Mouse (Mus musculus): ENCODE measurements at regions not wholly inside any gene's neighbourhood (a gene's known extent, or its start where the extent isn't known, plus 50 kb on each side); places are given as distances from the start of the nearest gene placed in this dataset.

DNA sequence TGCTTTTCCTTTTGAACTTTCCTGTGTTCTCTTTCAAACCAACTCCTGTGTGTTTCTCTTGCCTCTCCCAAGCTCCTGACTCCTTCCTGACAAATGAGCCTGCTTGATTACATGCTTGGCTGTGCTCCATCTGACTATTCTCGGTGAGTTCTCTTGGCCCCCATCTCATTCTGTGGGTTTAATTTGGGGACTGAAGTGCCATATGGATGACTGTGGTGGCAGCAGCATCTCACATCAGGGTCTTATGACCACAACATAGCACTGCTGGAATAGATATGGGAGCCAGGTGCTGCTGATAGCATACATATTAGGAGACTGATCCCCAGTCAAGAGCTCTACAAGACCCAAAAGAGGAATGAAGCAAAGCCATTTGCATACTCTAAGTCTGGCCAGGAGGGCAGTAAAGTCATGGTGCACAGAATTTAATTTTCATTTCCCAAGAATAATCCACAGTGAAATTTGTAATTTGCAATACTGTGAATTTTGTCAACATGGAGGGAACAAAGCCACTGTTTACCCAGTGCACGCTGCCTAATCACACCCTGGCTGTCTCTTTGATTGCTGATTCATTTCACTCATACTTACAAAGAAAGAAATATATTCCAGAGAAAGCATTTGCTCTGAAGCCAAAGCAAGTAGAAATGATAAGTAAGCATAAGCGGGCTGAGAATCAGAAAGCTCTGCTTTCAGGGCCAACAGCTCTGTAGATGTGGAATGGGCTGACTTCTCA lies 1478.4 kb upstream of the Gm7489 start:
- H3K4me2 ChIP-seq = no peak overlapping the region
- ATAC-seq (ENCODE audit: low FRiP score) (no peak), DNase-seq (ENCODE audit: low spot score, missing footprints) (no peak)
- no peaks in the 10 kb centered on the region for H3K36me3 ChIP-seq (ENCODE audit: control insufficient read depth, insufficient read depth, low read length)
- H3K4me3 ChIP-seq (ENCODE audit: low read depth, low read length) = no peak overlapping the region
- 89% methylated on average over 3 of the region's 3 CpGs for WGBS
- H3K4me1 ChIP-seq (ENCODE audit: control insufficient read depth, insufficient read depth, low read length) = no peaks in the 10 kb centered on the region
- H3K9me3 ChIP-seq (ENCODE audit: control insufficient read depth, low read length) = no peaks in the 10 kb centered on the region
- H3K27me3 ChIP-seq (ENCODE audit: control insufficient read depth, insufficient read depth, low read length) = no peaks in the 10 kb centered on the region
- H3K27ac ChIP-seq (ENCODE audit: low read depth, low read length) = no peak overlapping the region
- H3K9ac ChIP-seq (ENCODE audit: low read length) = no peak overlapping the region

GRCm38 (mm10) chr15:52412869-52413771 lies 1471.6 kb upstream of the Gm7489 start:
- ATAC-seq (ENCODE audit: low FRiP score) = peak; percentile 95
- Histone ChIP-seq H3K27me3 (ENCODE audit: control insufficient read depth, insufficient read depth, low read length) (no peaks in the 10 kb centered on the region), H3K4me1 (ENCODE audit: control insufficient read depth, insufficient read depth, low read length) (peaks cover 6% of the 10 kb centered on the region; the same call in 1 of the 2 replicates), H3K4me2 (peak overlapping the region; percentile 34), H3K27ac (ENCODE audit: low read depth, low read length) (peak overlapping the region; percentile 83), H3K4me3 (ENCODE audit: low read depth, low read length) (no peak overlapping the region), H3K36me3 (ENCODE audit: control insufficient read depth, insufficient read depth, low read length) (no peaks in the 10 kb centered on the region), H3K9me3 (ENCODE audit: control insufficient read depth, low read length) (no peaks in the 10 kb centered on the region), H3K9ac (ENCODE audit: low read length) (peak overlapping the region; percentile 12; the same call in 1 of the 2 replicates)
- WGBS = 14% methylated on average over 18 of the region's 18 CpGs
- DNase-seq (ENCODE audit: low spot score, missing footprints) = peak; percentile 91

DNA sequence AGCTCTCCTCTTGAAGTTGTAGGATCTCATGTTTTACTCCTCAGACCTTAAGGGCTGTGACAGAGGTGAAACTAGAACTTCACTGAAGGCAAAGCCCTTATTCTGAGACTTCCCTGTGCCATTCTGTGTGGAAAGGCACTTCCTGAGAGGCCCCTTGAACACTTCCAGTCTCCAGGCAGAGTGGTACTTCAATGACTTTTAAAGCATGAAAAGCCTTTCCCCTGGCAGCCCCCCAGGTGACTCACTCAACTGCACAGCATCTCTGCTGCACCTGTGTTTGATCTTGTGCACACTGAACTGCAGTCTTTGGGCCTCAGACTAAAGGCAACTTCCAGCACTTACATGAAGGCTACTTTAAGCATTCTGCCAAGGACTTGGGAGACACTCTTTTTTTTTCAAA lies 1458.7 kb upstream of the Gm7489 start:
- DNase-seq (ENCODE audit: low spot score, missing footprints) (no peak), ATAC-seq (ENCODE audit: low FRiP score) (no peak)
- H3K9ac ChIP-seq (ENCODE audit: low read length) = no peak overlapping the region
- H3K4me2 ChIP-seq = no peak overlapping the region
- H3K9me3 ChIP-seq (ENCODE audit: control insufficient read depth, low read length) = no peaks in the 10 kb centered on the region
- H3K4me1 ChIP-seq (ENCODE audit: control insufficient read depth, insufficient read depth, low read length) = peaks cover 11% of the 10 kb centered on the region; the same call in 1 of the 2 replicates
- no peak overlapping the region for H3K4me3 ChIP-seq (ENCODE audit: low read depth, low read length)
- H3K36me3 ChIP-seq (ENCODE audit: control insufficient read depth, insufficient read depth, low read length) = no peaks in the 10 kb centered on the region
- H3K27me3 ChIP-seq (ENCODE audit: control insufficient read depth, insufficient read depth, low read length) = no peaks in the 10 kb centered on the region
- no peak overlapping the region for H3K27ac ChIP-seq (ENCODE audit: low read depth, low read length)

- WGBS = 37% methylated on average over 6 of the region's 6 CpGs
- H3K27ac ChIP-seq (ENCODE audit: low read depth, low read length) = peak overlapping the region; percentile 35; the same call in 1 of the 2 replicates
Measured at GRCm38 (mm10) chr15:52430491-52431158, 1454.1 kb upstream of the Gm7489 start.

DNA sequence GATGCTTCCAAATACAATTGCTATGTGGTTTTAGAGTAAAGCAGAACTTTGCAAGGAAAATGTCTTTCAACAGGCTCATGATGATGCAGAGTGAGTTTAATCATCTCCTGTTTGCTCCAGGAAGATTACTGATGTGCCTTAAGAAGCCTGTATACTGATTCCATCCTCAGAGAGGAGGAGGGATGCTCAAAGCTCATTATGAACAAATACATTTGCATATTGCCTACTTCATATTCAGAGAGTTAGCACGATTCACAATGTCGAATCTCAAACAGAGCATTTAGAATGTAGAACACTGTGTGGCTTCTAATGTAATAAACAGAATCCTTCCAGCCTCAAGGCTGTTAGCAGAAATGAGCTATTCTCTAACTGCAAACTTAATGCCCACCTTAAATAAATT lies 1451.1 kb upstream of the Gm7489 start:
- no peaks in the 10 kb centered on the region for H3K27me3 ChIP-seq (ENCODE audit: control insufficient read depth, insufficient read depth, low read length)
- DNase-seq (ENCODE audit: low spot score, missing footprints) (no peak), ATAC-seq (ENCODE audit: low FRiP score) (no peak)
- no peaks in the 10 kb centered on the region for H3K9me3 ChIP-seq (ENCODE audit: control insufficient read depth, low read length)
- peaks cover 14% of the 10 kb centered on the region for H3K4me1 ChIP-seq (ENCODE audit: control insufficient read depth, insufficient read depth, low read length)
- H3K9ac ChIP-seq (ENCODE audit: low read length) = no peak overlapping the region
- no peak overlapping the region for H3K4me3 ChIP-seq (ENCODE audit: low read depth, low read length)
- H3K36me3 ChIP-seq (ENCODE audit: control insufficient read depth, insufficient read depth, low read length) = no peaks in the 10 kb centered on the region
- WGBS = 65% methylated on average over 2 of the region's 2 CpGs
- no peak overlapping the region for H3K4me2 ChIP-seq
- no peak overlapping the region for H3K27ac ChIP-seq (ENCODE audit: low read depth, low read length)

More at GRCm38 (mm10) chr15:52430491-52431158, 1454.1 kb upstream of the Gm7489 start:
- peaks cover 19% of the 10 kb centered on the region for H3K4me1 ChIP-seq (ENCODE audit: control insufficient read depth, insufficient read depth, low read length)
- H3K36me3 ChIP-seq (ENCODE audit: control insufficient read depth, insufficient read depth, low read length) = no peaks in the 10 kb centered on the region
- H3K9me3 ChIP-seq (ENCODE audit: control insufficient read depth, low read length) = no peaks in the 10 kb centered on the region
- H3K4me3 ChIP-seq (ENCODE audit: low read depth, low read length) = no peak overlapping the region
- DNase-seq (ENCODE audit: low spot score, missing footprints) (peak; percentile 85), ATAC-seq (ENCODE audit: low FRiP score) (peak; percentile 77)
- no peak overlapping the region for H3K9ac ChIP-seq (ENCODE audit: low read length)
- H3K27me3 ChIP-seq (ENCODE audit: control insufficient read depth, insufficient read depth, low read length) = no peaks in the 10 kb centered on the region
- peak overlapping the region; percentile 17; the same call in 1 of the 2 replicates for H3K4me2 ChIP-seq

GRCm38 (mm10) chr15:52438403-52438802 lies 1446.3 kb upstream of the Gm7489 start:
- no peaks in the 10 kb centered on the region for H3K27me3 ChIP-seq (ENCODE audit: control insufficient read depth, insufficient read depth, low read length)
- H3K9me3 ChIP-seq (ENCODE audit: control insufficient read depth, low read length) = no peaks in the 10 kb centered on the region
- 96% methylated on average over 1 of the region's 1 CpGs for WGBS
- DNase-seq (ENCODE audit: low spot score, missing footprints) = no peak
- ATAC-seq (ENCODE audit: low FRiP score) = no peak
- no peaks in the 10 kb centered on the region for H3K36me3 ChIP-seq (ENCODE audit: control insufficient read depth, insufficient read depth, low read length)
- no peaks in the 10 kb centered on the region for H3K4me1 ChIP-seq (ENCODE audit: control insufficient read depth, insufficient read depth, low read length)
- no peak overlapping the region for H3K4me3 ChIP-seq (ENCODE audit: low read depth, low read length)
- H3K9ac ChIP-seq (ENCODE audit: low read length) = no peak overlapping the region
- no peak overlapping the region for H3K4me2 ChIP-seq
- H3K27ac ChIP-seq (ENCODE audit: low read depth, low read length) = no peak overlapping the region

- H3K36me3 ChIP-seq (ENCODE audit: control insufficient read depth, insufficient read depth, low read length) = no peaks in the 10 kb centered on the region
- H3K4me1 ChIP-seq (ENCODE audit: control insufficient read depth, insufficient read depth, low read length) = peaks cover 4% of the 10 kb centered on the region; the same call in 1 of the 2 replicates
- no peak overlapping the region for H3K9ac ChIP-seq (ENCODE audit: low read length)
- DNase-seq (ENCODE audit: low spot score, missing footprints) = peak; percentile 99
- H3K4me2 ChIP-seq = no peak overlapping the region
- 0% methylated on average over 3 of the region's 3 CpGs for WGBS
- H3K9me3 ChIP-seq (ENCODE audit: control insufficient read depth, low read length) = no peaks in the 10 kb centered on the region
- no peak overlapping the region for H3K4me3 ChIP-seq (ENCODE audit: low read depth, low read length)
- no peaks in the 10 kb centered on the region for H3K27me3 ChIP-seq (ENCODE audit: control insufficient read depth, insufficient read depth, low read length)
- peak; percentile 96 for ATAC-seq (ENCODE audit: low FRiP score)
- H3K27ac ChIP-seq (ENCODE audit: low read depth, low read length) = no peak overlapping the region
Measured at GRCm38 (mm10) chr15:52458782-52459181, 1425.9 kb upstream of the Gm7489 start.

DNA sequence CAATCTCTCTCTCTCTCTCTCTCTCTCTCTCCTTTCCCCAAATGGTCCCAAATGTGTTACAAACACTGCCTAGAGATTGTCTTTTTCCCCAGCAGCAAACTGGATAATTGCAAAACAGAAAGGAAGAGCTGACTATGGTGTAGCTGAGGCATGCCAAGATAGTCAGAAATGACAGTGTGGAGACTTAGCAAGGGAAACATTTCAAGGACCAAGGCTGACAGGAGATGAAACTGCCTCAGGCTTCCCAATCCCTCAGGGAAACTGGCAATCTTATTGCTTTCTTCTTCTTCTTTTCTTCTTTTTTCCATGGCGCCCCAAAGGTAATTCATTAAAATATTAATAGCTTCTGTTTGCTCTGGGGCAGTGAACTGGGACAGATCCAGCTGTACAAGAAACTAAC lies 1425.4 kb upstream of the Gm7489 start:
- Histone ChIP-seq H3K4me3 (ENCODE audit: low read depth, low read length) (no peak overlapping the region), H3K27ac (ENCODE audit: low read depth, low read length) (no peak overlapping the region), H3K9ac (ENCODE audit: low read length) (no peak overlapping the region), H3K9me3 (ENCODE audit: control insufficient read depth, low read length) (no peaks in the 10 kb centered on the region), H3K4me2 (no peak overlapping the region), H3K36me3 (ENCODE audit: control insufficient read depth, insufficient read depth, low read length) (no peaks in the 10 kb centered on the region), H3K27me3 (ENCODE audit: control insufficient read depth, insufficient read depth, low read length) (no peaks in the 10 kb centered on the region), H3K4me1 (ENCODE audit: control insufficient read depth, insufficient read depth, low read length) (peaks cover 4% of the 10 kb centered on the region; the same call in 1 of the 2 replicates)
- WGBS = 59% methylated on average over 1 of the region's 1 CpGs
- DNase-seq (ENCODE audit: low spot score, missing footprints) (no peak), ATAC-seq (ENCODE audit: low FRiP score) (no peak)

Data from midbrain, embryonic 11.5 days (tissue).